Mouse (Mus musculus) thymus, postnatal 0 days (tissue): ENCODE measurements around the gene Nacad. TPM values are rescaled to one million over a fixed set of nuclear protein-coding genes. Genes with fewer than 3 reads are reported as not detected.

Experiments
- DNase-seq: peaks from one replicate; pipeline ENCODE4 v3.0.0-alpha.2; 2015; ENCODE audit warnings: low spot score
- polyA plus RNA-seq: library from polyadenylated mRNA; unstranded; fragments of >200 nt; fragmentation: Nextera tagmentation; extraction: Ambion mirVana; gene quantifications from 2 replicates; pipeline ENCODE4 v1.2.1, GENCODE M21; 2015

Nacad gene
- 0.26 and 0.33 TPM in 2 replicates for polyA plus RNA-seq

GRCm38 (mm10) chr11:6605491-6606399 is at the start of gene Nacad:
Gene Nacad (minus strand): TSS chr11:6606053.
- no peak for DNase-seq

- DNase-seq, result peak; percentile 89
Observed at GRCm38 (mm10) chr11:6654903-6655302, 49.0 kb upstream of the Nacad start.

- peak; percentile 54 for DNase-seq
Observed at GRCm38 (mm10) chr11:6652978-6653377, 47.1 kb upstream of the Nacad start.

- DNase-seq, result peak; percentile 79
Observed at GRCm38 (mm10) chr11:6650519-6650918, 44.7 kb upstream of the Nacad start.

- peak; percentile 58 for DNase-seq
Observed at GRCm38 (mm10) chr11:6647831-6648724, 42.2 kb upstream of the Nacad start.

- DNase-seq, result no peak
Observed at GRCm38 (mm10) chr11:6644566-6644965, 38.7 kb upstream of the Nacad start.

GRCm38 (mm10) chr11:6639072-6639471 is 33.2 kb upstream of the Nacad start:
- no peak for DNase-seq

GRCm38 (mm10) chr11:6638537-6638936 is 32.7 kb upstream of the Nacad start, which contains the start of gene Wap:
Gene Wap (minus strand): TSS chr11:6638637.
- DNase-seq, result no peak

- DNase-seq, result peak; percentile 29
Observed at GRCm38 (mm10) chr11:6636150-6636549, 30.3 kb upstream of the Nacad start.

GRCm38 (mm10) chr11:6629655-6630054 is 23.8 kb upstream of the Nacad start:
- DNase-seq, result peak; percentile 36

GRCm38 (mm10) chr11:6628568-6628967 is 22.7 kb upstream of the Nacad start:
- peak; percentile 43 for DNase-seq

GRCm38 (mm10) chr11:6627731-6628130 is 21.9 kb upstream of the Nacad start:
- peak; percentile 73 for DNase-seq

GRCm38 (mm10) chr11:6626388-6626772 is 20.5 kb upstream of the Nacad start:
- DNase-seq, result no peak

GRCm38 (mm10) chr11:6625478-6626387 is 19.9 kb upstream of the Nacad start, which contains the start of gene Tbrg4:
Gene Tbrg4 (minus strand): TSS chr11:6626067.
- peak; percentile 95 for DNase-seq

- no peak for DNase-seq
Observed at GRCm38 (mm10) chr11:6624619-6625382, 18.9 kb upstream of the Nacad start.

GRCm38 (mm10) chr11:6623704-6624103 is 17.9 kb upstream of the Nacad start:
- no peak for DNase-seq

GRCm38 (mm10) chr11:6615250-6616205 is 9.7 kb upstream of the Nacad start:
- DNase-seq, result no peak

- no peak for DNase-seq
Observed at GRCm38 (mm10) chr11:6605021-6605481, 802 bp downstream of the Nacad start.

- no peak for DNase-seq
Observed at GRCm38 (mm10) chr11:6604604-6604936, 1.3 kb downstream of the Nacad start.
